Mouse (Mus musculus): ENCODE measurements around the gene Xcr1.

Gene Xcr1

DNA sequence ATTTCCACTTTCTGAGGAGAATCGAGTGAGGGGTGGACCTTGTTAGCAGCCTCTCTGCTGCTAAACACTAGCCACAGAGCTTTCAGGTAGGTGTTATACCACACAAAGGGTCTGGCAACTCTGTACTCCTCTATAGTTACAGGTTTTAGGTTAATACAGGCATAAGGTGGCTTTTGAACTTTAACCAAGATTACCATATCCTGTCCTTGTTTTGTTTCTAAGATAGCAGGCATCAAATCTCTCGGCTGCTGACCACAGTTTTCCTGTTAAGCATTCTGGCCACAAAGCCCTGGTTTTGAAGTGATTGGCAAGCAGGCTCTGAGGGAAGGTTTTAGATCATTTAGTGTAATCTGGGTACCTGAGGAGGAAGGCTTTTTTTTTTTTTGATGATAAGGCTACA, 47.5 kb downstream of the Xcr1 start:
- no peak for DNase-seq

GRCm38 (mm10) chr9:123811831-123812230, 50.0 kb downstream of the Xcr1 start:
- no peak for DNase-seq

DNA sequence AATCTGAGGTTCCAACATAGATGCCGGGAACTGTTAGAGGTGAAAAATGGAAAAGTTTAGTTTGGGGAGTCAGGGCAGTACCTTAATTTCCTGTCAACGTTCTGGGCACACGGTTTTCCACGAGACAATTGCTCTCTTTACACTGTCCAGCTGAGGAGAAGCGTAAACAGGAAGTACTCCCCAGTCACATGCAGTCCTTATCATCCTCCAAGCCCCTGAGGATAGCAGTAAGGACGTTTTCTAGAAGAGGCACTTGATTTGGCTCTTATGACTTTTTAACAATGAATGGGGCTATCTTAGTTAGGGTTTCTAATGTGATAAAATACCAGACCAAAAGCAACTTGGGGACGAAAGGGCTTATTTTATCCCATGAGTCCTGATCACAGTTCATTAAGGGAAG, 53.2 kb downstream of the Xcr1 start:
- DNase-seq = no peak

DNA sequence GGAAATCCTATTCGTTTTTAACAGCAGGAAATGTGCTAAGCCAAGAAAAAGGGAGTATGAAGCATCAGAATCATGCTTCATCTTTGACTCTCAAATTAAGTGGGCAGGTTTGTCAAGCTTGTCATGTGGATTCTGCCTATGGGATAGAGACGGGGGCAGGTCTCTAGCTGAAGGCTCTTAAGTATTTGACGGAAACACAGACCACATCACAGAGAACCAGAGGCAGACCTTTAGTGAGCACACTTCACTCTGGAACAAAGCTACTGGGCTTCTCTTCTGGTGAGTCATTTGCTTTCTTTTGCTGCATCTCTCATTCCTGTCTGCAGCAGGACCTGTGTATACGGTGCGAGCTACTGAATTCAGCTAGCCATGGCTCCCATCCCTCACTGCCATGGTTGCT, 55.6 kb downstream of the Xcr1 start, which contains the start of gene Cxcr6:
Gene Cxcr6 (plus strand): TSS at position 209 of the 400 bp plus-strand sequence.
- DNase-seq = no peak

GRCm38 (mm10) chr9:123805241-123805640, 56.6 kb downstream of the Xcr1 start:
- no peak for DNase-seq

GRCm38 (mm10) chr9:123802896-123803295, 58.9 kb downstream of the Xcr1 start:
- DNase-seq = no peak

GRCm38 (mm10) chr9:123802421-123802820, 59.4 kb downstream of the Xcr1 start:
- no peak for DNase-seq
